Mouse (Mus musculus) kidney, adult 2 months (tissue): ENCODE measurements around the gene Gm47985.
"Not testable (repeated sequence)": the region's sequence is repeated elsewhere in the genome, so short reads cannot be mapped to it uniquely, and the experiment has no call there.

Experiments used
- CTCF ChIP-seq: fragments of 200-500 bp; conservative IDR thresholded peaks from 2 replicates; pipeline ENCODE4 v1.5.1; 2011; ENCODE audit warnings: low read depth, mild to moderate bottlenecking, control low read depth, low read length, moderate library complexity, mixed read lengths; ENCODE audit not compliant: insufficient read depth, insufficient read length
- POLR2A ChIP-seq: fragments of 200-500 bp; IDR thresholded peaks from one replicate; pipeline ENCODE4 v1.6.1; 2011; ENCODE audit warnings: low read depth, low read length, control low read depth

DNA sequence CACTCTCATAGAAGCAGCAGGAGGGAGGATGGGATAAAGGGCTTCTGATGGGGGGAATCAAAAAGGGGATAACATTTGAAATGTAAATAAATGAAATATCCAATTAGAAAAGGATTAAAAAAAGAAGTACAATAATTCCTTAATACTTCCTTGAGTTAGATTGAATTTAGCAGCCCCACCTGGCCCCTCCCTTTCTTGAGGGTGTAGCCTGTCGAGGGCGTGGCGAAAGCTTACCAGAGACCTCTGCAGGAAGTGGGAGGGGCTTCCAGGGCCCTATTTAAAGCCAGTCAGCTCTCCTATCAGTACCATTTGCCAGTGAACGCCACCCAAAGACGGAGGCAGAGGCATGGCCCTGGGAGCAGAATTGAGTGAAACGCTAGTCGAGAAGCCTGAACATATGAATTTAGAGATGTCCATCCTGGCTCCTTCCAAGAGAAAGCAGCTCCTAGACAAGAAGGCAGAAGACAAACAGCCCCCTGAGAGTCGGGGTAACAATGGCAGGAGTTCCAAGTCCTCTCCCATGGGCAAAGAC is 27.6 kb downstream of the Gm47985 start, which contains the start of gene Gm47996:
- not testable (repeated sequence) for TF ChIP-seq CTCF, POLR2A
